Mouse (Mus musculus): ENCODE results near the gene Ankrd63. TPM values are rescaled to one million over a fixed set of nuclear protein-coding genes. Genes with fewer than 3 reads are reported as not detected.

The Ankrd63 gene
- polyA plus RNA-seq, 1 experiment from 2014 or later = not detected

GRCm38 (mm10) chr2:118701161-118701560, 2.6 kb downstream of the Ankrd63 start:
- H3K27ac ChIP-seq (ENCODE audit: low read length) = no peak overlapping the region
- H3K9ac ChIP-seq (replicated peaks; ENCODE audit: low read depth, low read length) = no peak overlapping the region
- H3K27me3 ChIP-seq (ENCODE audit: control insufficient read depth, insufficient read depth, low read length) = peaks cover 54% of the 10 kb centered on the region
- H3K9me3 ChIP-seq (ENCODE audit: control insufficient read depth, low read depth, low read length) = no peaks in the 10 kb centered on the region
- ATAC-seq (ENCODE audit: insufficient number of reproducible peaks, insufficient read depth, low FRiP score, low read depth) = no peak
- no peaks in the 10 kb centered on the region for H3K36me3 ChIP-seq (ENCODE audit: control insufficient read depth, insufficient read depth, low read length)
- H3K4me1 ChIP-seq (ENCODE audit: control insufficient read depth, insufficient read depth, low read length) = peaks cover 25% of the 10 kb centered on the region
- 16% methylated on average over 5 of the region's 5 CpGs for WGBS
- H3K4me3 ChIP-seq (ENCODE audit: low read depth, low read length) = no peak overlapping the region
- H3K4me2 ChIP-seq (replicated peaks; ENCODE audit: low read depth, low read length) = no peak overlapping the region

GRCm38 (mm10) chr2:118700179-118701062, 3.3 kb downstream of the Ankrd63 start:
- H3K27me3 ChIP-seq (ENCODE audit: control insufficient read depth, insufficient read depth, low read length) = peaks cover 49% of the 10 kb centered on the region
- no peak overlapping the region for H3K9ac ChIP-seq (replicated peaks; ENCODE audit: low read depth, low read length)
- ATAC-seq (ENCODE audit: insufficient number of reproducible peaks, insufficient read depth, low FRiP score, low read depth) = no peak

GRCm38 (mm10) chr2:118697955-118698354, 5.8 kb downstream of the Ankrd63 start:
- Histone ChIP-seq H3K4me3 (ENCODE audit: low read depth, low read length) (no peak overlapping the region), H3K4me2 (replicated peaks; ENCODE audit: low read depth, low read length) (no peak overlapping the region), H3K4me1 (ENCODE audit: control insufficient read depth, insufficient read depth, low read length) (peaks cover 11% of the 10 kb centered on the region), H3K27me3 (ENCODE audit: control insufficient read depth, insufficient read depth, low read length) (peaks cover 27% of the 10 kb centered on the region), H3K36me3 (ENCODE audit: control insufficient read depth, insufficient read depth, low read length) (no peaks in the 10 kb centered on the region), H3K27ac (ENCODE audit: low read length) (no peak overlapping the region), H3K9me3 (ENCODE audit: control insufficient read depth, low read depth, low read length) (no peaks in the 10 kb centered on the region), H3K9ac (replicated peaks; ENCODE audit: low read depth, low read length) (no peak overlapping the region)
- WGBS = 41% methylated on average over 7 of the region's 7 CpGs
- no peak for ATAC-seq (ENCODE audit: insufficient number of reproducible peaks, insufficient read depth, low FRiP score, low read depth)

More at GRCm38 (mm10) chr2:118700179-118701062, 3.3 kb downstream of the Ankrd63 start:
- WGBS = 2% methylated on average over 32 of the region's 32 CpGs
- Histone ChIP-seq H3K36me3 (ENCODE audit: control insufficient read depth, insufficient read depth, low read length) (no peaks in the 10 kb centered on the region), H3K4me2 (replicated peaks; ENCODE audit: low read depth, low read length) (peak overlapping the region; percentile 36), H3K4me1 (ENCODE audit: control insufficient read depth, insufficient read depth, low read length) (peaks cover 25% of the 10 kb centered on the region), H3K9me3 (ENCODE audit: control insufficient read depth, low read depth, low read length) (no peaks in the 10 kb centered on the region), H3K27ac (ENCODE audit: low read length) (no peak overlapping the region), H3K4me3 (ENCODE audit: low read depth, low read length) (peak overlapping the region; percentile 18; the same call in 1 of the 2 replicates)

DNA sequence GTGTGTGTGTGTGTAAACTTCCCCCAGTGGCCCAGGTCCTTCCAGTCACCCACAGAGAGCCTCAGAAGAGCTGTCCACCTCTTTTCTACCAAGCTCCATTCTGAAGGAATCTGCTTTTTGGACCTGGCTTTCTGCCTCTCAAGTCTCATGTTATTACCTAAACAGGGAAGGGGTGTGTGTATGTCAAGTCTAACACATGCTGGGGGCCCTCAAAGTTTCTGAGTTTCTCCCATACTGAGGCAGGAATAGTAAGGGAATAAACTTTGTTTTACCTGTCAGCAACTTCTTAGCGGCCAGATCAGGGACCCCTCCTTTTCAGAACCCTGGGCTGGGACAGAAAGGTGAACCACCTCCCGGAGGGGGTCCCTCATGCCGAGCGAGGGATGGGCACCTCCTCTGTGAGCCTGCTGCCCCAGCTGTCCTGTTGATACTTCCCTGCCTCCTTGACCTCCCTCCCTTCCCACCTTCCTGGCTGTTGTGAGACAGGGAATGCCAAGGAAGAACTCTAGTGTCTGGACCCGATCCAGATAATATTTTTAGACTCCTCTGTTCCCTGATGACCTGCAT, 6.4 kb downstream of the Ankrd63 start:
- H3K27ac ChIP-seq (ENCODE audit: low read length) = no peak overlapping the region
- H3K9me3 ChIP-seq (ENCODE audit: control insufficient read depth, low read depth, low read length) = no peaks in the 10 kb centered on the region
- WGBS = 37% methylated on average over 5 of the region's 5 CpGs
- no peaks in the 10 kb centered on the region for H3K36me3 ChIP-seq (ENCODE audit: control insufficient read depth, insufficient read depth, low read length)
- H3K9ac ChIP-seq (replicated peaks; ENCODE audit: low read depth, low read length) = no peak overlapping the region
- H3K4me3 ChIP-seq (ENCODE audit: low read depth, low read length) = no peak overlapping the region
- H3K4me1 ChIP-seq (ENCODE audit: control insufficient read depth, insufficient read depth, low read length) = peaks cover 5% of the 10 kb centered on the region; the same call in 1 of the 2 replicates
- no peak overlapping the region for H3K4me2 ChIP-seq (replicated peaks; ENCODE audit: low read depth, low read length)
- H3K27me3 ChIP-seq (ENCODE audit: control insufficient read depth, insufficient read depth, low read length) = peaks cover 21% of the 10 kb centered on the region
- ATAC-seq (ENCODE audit: insufficient number of reproducible peaks, insufficient read depth, low FRiP score, low read depth) = no peak

DNA sequence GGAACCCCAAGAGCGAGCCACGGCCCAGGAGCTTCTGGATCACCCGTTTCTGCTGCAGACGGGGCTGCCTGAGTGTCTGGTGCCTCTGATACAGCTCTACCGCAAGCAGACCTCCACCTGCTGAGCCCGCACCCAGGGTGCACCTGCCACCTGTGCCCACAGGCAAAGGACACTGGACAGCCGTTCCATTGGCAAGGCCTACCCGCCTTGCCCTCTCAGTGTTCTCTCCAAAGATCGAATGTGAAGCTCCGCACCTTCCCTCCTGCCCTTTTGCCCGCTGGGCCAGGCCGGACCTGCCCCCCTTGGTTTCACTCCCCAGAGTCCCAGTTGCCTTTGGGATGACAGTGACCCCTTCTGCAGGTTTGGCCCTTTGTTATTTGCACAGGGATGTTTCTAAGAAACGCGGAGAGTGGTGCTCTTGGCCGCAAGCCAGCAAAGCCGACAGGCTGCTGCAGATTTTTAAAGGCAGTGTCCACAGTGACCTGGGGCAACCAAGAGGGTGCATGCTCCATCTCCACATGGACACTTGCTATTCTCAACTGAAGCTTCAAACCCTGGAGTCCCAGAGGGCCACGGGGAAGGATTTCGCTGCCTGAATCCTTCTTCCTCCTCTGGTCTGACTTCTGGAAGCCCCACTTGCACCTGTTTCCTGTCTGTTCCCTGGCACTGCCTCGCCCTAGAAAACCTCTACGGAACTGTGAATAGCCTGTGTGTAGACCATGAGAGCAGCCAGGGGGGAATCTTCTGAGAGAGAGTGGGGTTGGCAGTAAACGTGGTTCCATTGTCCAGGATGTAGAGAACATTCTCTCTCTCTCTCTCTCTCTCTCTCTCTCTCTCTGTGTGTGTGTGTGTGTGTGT, 7.1 kb downstream of the Ankrd63 start:
- H3K36me3 ChIP-seq (ENCODE audit: control insufficient read depth, insufficient read depth, low read length) = no peaks in the 10 kb centered on the region
- H3K4me1 ChIP-seq (ENCODE audit: control insufficient read depth, insufficient read depth, low read length) = peaks cover 5% of the 10 kb centered on the region; the same call in 1 of the 2 replicates
- no peak overlapping the region for H3K4me3 ChIP-seq (ENCODE audit: low read depth, low read length)
- no peak overlapping the region for H3K27ac ChIP-seq (ENCODE audit: low read length)
- no peak overlapping the region for H3K4me2 ChIP-seq (replicated peaks; ENCODE audit: low read depth, low read length)
- no peak overlapping the region for H3K9ac ChIP-seq (replicated peaks; ENCODE audit: low read depth, low read length)
- no peak for ATAC-seq (ENCODE audit: insufficient number of reproducible peaks, insufficient read depth, low FRiP score, low read depth)
- H3K27me3 ChIP-seq (ENCODE audit: control insufficient read depth, insufficient read depth, low read length) = peaks cover 14% of the 10 kb centered on the region
- WGBS = 42% methylated on average over 21 of the region's 21 CpGs
- H3K9me3 ChIP-seq (ENCODE audit: control insufficient read depth, low read depth, low read length) = no peaks in the 10 kb centered on the region

DNA sequence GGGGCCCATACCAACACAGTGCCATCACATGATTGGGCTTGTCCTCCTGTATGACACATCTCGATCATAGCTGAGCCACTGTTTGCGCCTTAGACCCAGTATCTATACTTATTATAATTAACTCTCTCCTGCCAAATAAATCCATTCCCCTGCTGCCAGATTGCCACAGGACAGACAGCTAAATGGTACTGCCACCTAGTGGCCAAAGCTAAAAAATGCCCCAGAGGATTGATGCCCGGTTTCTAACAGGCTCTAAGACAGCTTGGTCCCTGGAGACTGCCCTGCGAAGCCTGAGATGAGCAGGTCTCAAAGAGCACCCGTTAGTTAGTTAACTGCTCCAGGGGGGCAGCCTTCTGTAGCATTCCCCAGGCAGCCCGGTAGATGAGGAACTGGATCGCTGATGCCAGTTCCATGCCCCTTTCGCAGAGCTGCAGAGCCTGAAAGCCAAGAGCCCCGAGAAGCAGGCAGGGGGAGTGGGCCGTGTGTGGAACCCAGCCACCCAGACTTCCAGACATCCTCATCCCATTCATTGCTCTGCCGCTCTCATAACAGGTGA, 8.0 kb downstream of the Ankrd63 start:
- Histone ChIP-seq H3K9me3 (ENCODE audit: control insufficient read depth, low read depth, low read length) (no peaks in the 10 kb centered on the region), H3K9ac (replicated peaks; ENCODE audit: low read depth, low read length) (no peak overlapping the region), H3K27me3 (ENCODE audit: control insufficient read depth, insufficient read depth, low read length) (peaks cover 5% of the 10 kb centered on the region), H3K4me1 (ENCODE audit: control insufficient read depth, insufficient read depth, low read length) (peaks cover 5% of the 10 kb centered on the region; the same call in 1 of the 2 replicates), H3K4me2 (replicated peaks; ENCODE audit: low read depth, low read length) (no peak overlapping the region), H3K36me3 (ENCODE audit: control insufficient read depth, insufficient read depth, low read length) (no peaks in the 10 kb centered on the region), H3K27ac (ENCODE audit: low read length) (no peak overlapping the region), H3K4me3 (ENCODE audit: low read depth, low read length) (no peak overlapping the region)
- ATAC-seq (ENCODE audit: insufficient number of reproducible peaks, insufficient read depth, low FRiP score, low read depth) = no peak
- 30% methylated on average over 11 of the region's 11 CpGs for WGBS

- no peaks in the 10 kb centered on the region for H3K9me3 ChIP-seq (ENCODE audit: control insufficient read depth, low read depth, low read length)
- H3K4me3 ChIP-seq (ENCODE audit: low read depth, low read length) = no peak overlapping the region
- H3K27me3 ChIP-seq (ENCODE audit: control insufficient read depth, insufficient read depth, low read length) = no peaks in the 10 kb centered on the region
- 84% methylated on average over 19 of the region's 19 CpGs for WGBS
- H3K36me3 ChIP-seq (ENCODE audit: control insufficient read depth, insufficient read depth, low read length) = no peaks in the 10 kb centered on the region
- no peak overlapping the region for H3K4me2 ChIP-seq (replicated peaks; ENCODE audit: low read depth, low read length)
- no peak for ATAC-seq (ENCODE audit: insufficient number of reproducible peaks, insufficient read depth, low FRiP score, low read depth)
- peaks cover 5% of the 10 kb centered on the region; the same call in 1 of the 2 replicates for H3K4me1 ChIP-seq (ENCODE audit: control insufficient read depth, insufficient read depth, low read length)
- H3K27ac ChIP-seq (ENCODE audit: low read length) = no peak overlapping the region
- no peak overlapping the region for H3K9ac ChIP-seq (replicated peaks; ENCODE audit: low read depth, low read length)
Observed at GRCm38 (mm10) chr2:118693370-118693966, 10.3 kb downstream of the Ankrd63 start.

Data from stomach, embryonic 14.5 days (tissue).